Mouse (Mus musculus) stomach, postnatal 0 days (tissue): Measurements from ENCODE around the gene Gm136. TPM values are rescaled to one million over a fixed set of nuclear protein-coding genes. Genes with fewer than 3 reads are reported as not detected.
A peak's percentile ranks its signal among the peaks of the same experiment; 100 is the strongest.

ENCODE experiments used
- ATAC-seq: fragments of 200-750 bp; cut with Nextera tagmentation; 2 replicates; pipeline ENCODE4 v1.8.0; 2017; ENCODE audit not compliant: low FRiP score, low TSS enrichment
- DNase-seq: peaks from one replicate; pipeline ENCODE4 v3.0.0-alpha.2; 2016; ENCODE audit warnings: low spot score
- H3K27ac ChIP-seq: fragments of 300-500 bp; sonication (generic); replicated peaks from 2 replicates; pipeline ENCODE4 v1.5.1; 2014; ENCODE audit warnings: mild to moderate bottlenecking, control low read depth
- H3K27me3 ChIP-seq: fragments of 300-500 bp; sonication (generic); 2 replicates; pipeline ENCODE4 v1.6.1; 2014; ENCODE audit warnings: low read length; ENCODE audit not compliant: control insufficient read depth, insufficient read depth
- H3K36me3 ChIP-seq: fragments of 300-500 bp; sonication (generic); 2 replicates; pipeline ENCODE4 v1.6.1; 2014; ENCODE audit warnings: low read length, mixed read lengths; ENCODE audit not compliant: control insufficient read depth, insufficient read depth
- H3K4me1 ChIP-seq: fragments of 300-500 bp; sonication (generic); replicated peaks from 2 replicates; pipeline ENCODE4 v1.6.1; 2014; ENCODE audit warnings: antibody characterized with exemption; ENCODE audit not compliant: control insufficient read depth, insufficient read depth
- H3K4me2 ChIP-seq: fragments of 300-500 bp; sonication (generic); replicated peaks from 2 replicates; pipeline ENCODE4 v1.6.1; 2014; ENCODE audit warnings: low read depth, mild to moderate bottlenecking, control low read depth, moderate library complexity
- H3K4me3 ChIP-seq: fragments of 300-500 bp; sonication (generic); 2 replicates; pipeline ENCODE4 v1.5.1; 2014; ENCODE audit warnings: low read depth, low read length, control low read depth
- H3K9ac ChIP-seq: fragments of 300-500 bp; sonication (generic); 2 replicates; pipeline ENCODE4 v1.6.1; 2014; ENCODE audit warnings: mild to moderate bottlenecking, low read length, control low read depth, mixed read lengths
- H3K9me3 ChIP-seq: fragments of 300-500 bp; sonication (generic); 2 replicates; pipeline ENCODE4 v1.6.1; 2016; ENCODE audit warnings: low read length; ENCODE audit not compliant: control insufficient read depth
- CTCF ChIP-seq: IDR thresholded peaks from 2 replicates; pipeline ENCODE4 v1.5.1; 2016; ENCODE audit warnings: antibody characterized with exemption, low read depth, mild to moderate bottlenecking, moderate library complexity
- EP300 ChIP-seq: optimal IDR thresholded peaks from 2 replicates; pipeline ENCODE3; 2016; ENCODE audit warnings: antibody characterized with exemption
- WGBS: fragments of 180-500 bp; shearing (Covaris S2); extraction: QIAGEN DNeasy Blood & Tissue Kit; methylation state at CpG from one replicate; pipeline ENCODE4 v1.1.7; 2014; 5-methylcytosine and 5-hydroxymethylcytosine counted together
- polyA plus RNA-seq: library from polyadenylated mRNA; unstranded; fragments of >200 nt; fragmentation: Nextera tagmentation; extraction: Ambion mirVana; gene quantifications from 2 replicates; pipeline ENCODE4 v1.2.1, GENCODE M21; 2015

The Gm136 gene
- polyA plus RNA-seq, 1 experiment from 2014 or later: not detected

- DNase-seq: no peak
- no peak overlapping the region for H3K4me2 ChIP-seq
- no peaks in the 10 kb centered on the region for H3K36me3 ChIP-seq
- no peak for TF ChIP-seq EP300
- TF ChIP-seq CTCF: no peak
- WGBS: 67% methylated on average over 2 of the region's 2 CpGs
- H3K27me3 ChIP-seq: no peaks in the 10 kb centered on the region
- no peaks in the 10 kb centered on the region for H3K4me1 ChIP-seq
- ATAC-seq: peak; percentile 24; the same call in 1 of the 2 replicates
- no peak overlapping the region for H3K9ac ChIP-seq
- H3K27ac ChIP-seq: no peak overlapping the region
- no peak overlapping the region for H3K4me3 ChIP-seq
- H3K9me3 ChIP-seq: no peaks in the 10 kb centered on the region
Measured at GRCm38 (mm10) chr4:34785646-34786045, 29.6 kb upstream of the Gm136 start.

- H3K4me3 ChIP-seq: no peak overlapping the region
- no peak overlapping the region for H3K4me2 ChIP-seq
- H3K4me1 ChIP-seq: no peaks in the 10 kb centered on the region
- TF ChIP-seq EP300 (no peak), CTCF (peak; percentile 62)
- H3K36me3 ChIP-seq: no peaks in the 10 kb centered on the region
- H3K27ac ChIP-seq: no peak overlapping the region
- no peaks in the 10 kb centered on the region for H3K9me3 ChIP-seq
- WGBS: 52% methylated on average over 5 of the region's 5 CpGs
- no peaks in the 10 kb centered on the region for H3K27me3 ChIP-seq
- DNase-seq (no peak), ATAC-seq (0 out of 2 replicates have a peak, but pooled peaks have one; percentile 42)
- H3K9ac ChIP-seq: no peak overlapping the region
Measured at GRCm38 (mm10) chr4:34784865-34785264, 28.8 kb upstream of the Gm136 start.

GRCm38 (mm10) chr4:34782730-34783129, 26.7 kb upstream of the Gm136 start:
- Histone ChIP-seq H3K4me1 (no peaks in the 10 kb centered on the region), H3K4me3 (no peak overlapping the region), H3K4me2 (no peak overlapping the region), H3K27me3 (no peaks in the 10 kb centered on the region), H3K27ac (no peak overlapping the region), H3K9ac (no peak overlapping the region), H3K9me3 (no peaks in the 10 kb centered on the region), H3K36me3 (no peaks in the 10 kb centered on the region)
- ATAC-seq (no peak), DNase-seq (no peak)
- TF ChIP-seq CTCF (peak; percentile 60), EP300 (no peak)
- WGBS: 24% methylated on average over 4 of the region's 4 CpGs

GRCm38 (mm10) chr4:34777677-34778527, 21.8 kb upstream of the Gm136 start, which contains the start of gene Smim8:
Gene Smim8 (minus strand): TSS chr4:34778423.
- Histone ChIP-seq H3K9ac (peak within 1 kb of the TSS; percentile 73), H3K36me3 (no peaks in the 10 kb centered on the region), H3K4me3 (peak within 1 kb of the TSS; percentile 67), H3K9me3 (no peaks in the 10 kb centered on the region), H3K4me2 (peak within 1 kb of the TSS; percentile 69), H3K4me1 (no peaks in the 10 kb centered on the region), H3K27ac (peak within 1 kb of the TSS; percentile 67; the same call in 1 of the 2 replicates), H3K27me3 (no peaks in the 10 kb centered on the region)
- DNase-seq: peak; percentile 95
- peak; percentile 21 for TF ChIP-seq EP300
- peak; percentile 96 for TF ChIP-seq CTCF
- 5% methylated on average over 40 of the region's 40 CpGs for WGBS
- peak; percentile 97 for ATAC-seq

- TF ChIP-seq EP300 (no peak), CTCF (no peak)
- Histone ChIP-seq H3K36me3 (no peaks in the 10 kb centered on the region), H3K4me2 (no peak overlapping the region), H3K4me3 (no peak overlapping the region), H3K4me1 (no peaks in the 10 kb centered on the region), H3K27ac (no peak overlapping the region), H3K9ac (no peak overlapping the region), H3K27me3 (no peaks in the 10 kb centered on the region), H3K9me3 (no peaks in the 10 kb centered on the region)
- ATAC-seq (no peak), DNase-seq (no peak)
- WGBS: 24% methylated on average over 8 of the region's 8 CpGs
Measured at GRCm38 (mm10) chr4:34771652-34772371, 15.7 kb upstream of the Gm136 start.

- Histone ChIP-seq H3K9ac (no peak overlapping the region), H3K27me3 (no peaks in the 10 kb centered on the region), H3K4me3 (no peak overlapping the region), H3K4me2 (no peak overlapping the region), H3K4me1 (no peaks in the 10 kb centered on the region), H3K9me3 (no peaks in the 10 kb centered on the region), H3K27ac (no peak overlapping the region; the same call in 1 of the 2 replicates), H3K36me3 (no peaks in the 10 kb centered on the region)
- WGBS: 35% methylated on average over 6 of the region's 6 CpGs
- no peak for DNase-seq
- ATAC-seq: no peak
- TF ChIP-seq EP300: no peak
- TF ChIP-seq CTCF: no peak
Measured at GRCm38 (mm10) chr4:34749236-34749635, 6.8 kb downstream of the Gm136 start.
